ENCODE assay signal across 17 mouse cellular contexts in genomic region chr17:35485702-35486101, GRCm38 (mm10). TPM values are rescaled to one million over a fixed set of nuclear protein-coding genes. Genes with fewer than 3 reads are reported as not detected.
DNase-seq lines count a peak whose midpoint lies in the region; ATAC-seq and TF ChIP-seq lines count a peak whose summit lies in the region.
"Had no signal": no experiment of that assay in that cellular context is flagged by ENCODE, and none has a peak within 500 bp of the region (broad histone marks: within the 10 kb centered on the region; RNA-seq: fewer than 3 reads in every experiment).

No protein-coding gene starts in this region.

- no peak overlapping the region for H3K27ac ChIP-seq in hindbrain, embryonic 16.5 days (ENCODE audit: low read depth, low read length)
- H3K27ac ChIP-seq in hindbrain, embryonic 10.5 days, result no peak overlapping the region
- 0 out of 2 replicates have a peak overlapping the region, but pooled peaks have one; percentile 40 for H3K27ac ChIP-seq in embryonic facial prominence, embryonic 10.5 days (replicated peaks)
- no peak overlapping the region for H3K27ac ChIP-seq in intestine, postnatal 0 days (ENCODE audit: low read depth, low read length)
- H3K27ac ChIP-seq: limb, embryonic 12.5 days; neural tube, embryonic 13.5 days had no signal

- 23% methylated on average over 4 of the region's 4 CpGs for WGBS in hindbrain, embryonic 16.5 days
- 28% methylated on average over 4 of the region's 4 CpGs for WGBS in hindbrain, embryonic 10.5 days
- whole genome bisulfite sequencing in embryonic facial prominence, embryonic 10.5 days, result 32% methylated on average over 4 of the region's 4 CpGs
- WGBS in intestine, postnatal 0 days, result 21% methylated on average over 4 of the region's 4 CpGs

- H3K36me3 ChIP-seq in hindbrain, embryonic 16.5 days (ENCODE audit: control insufficient read depth, insufficient read depth, low read length), result no peaks in the 10 kb centered on the region
- no peaks in the 10 kb centered on the region for H3K36me3 ChIP-seq in hindbrain, embryonic 10.5 days
- H3K36me3 ChIP-seq in embryonic facial prominence, embryonic 10.5 days (replicated peaks), result no peaks in the 10 kb centered on the region
- no peaks in the 10 kb centered on the region for H3K36me3 ChIP-seq in intestine, postnatal 0 days (ENCODE audit: control insufficient read depth, insufficient read depth)
- H3K36me3 ChIP-seq: limb, embryonic 12.5 days; neural tube, embryonic 13.5 days had no signal

- no peaks in the 10 kb centered on the region for H3K4me1 ChIP-seq in hindbrain, embryonic 16.5 days (ENCODE audit: control insufficient read depth, insufficient read depth, low read depth, low read length)
- peaks cover 5% of the 10 kb centered on the region for H3K4me1 ChIP-seq in hindbrain, embryonic 10.5 days (replicated peaks)
- H3K4me1 ChIP-seq in embryonic facial prominence, embryonic 10.5 days, result peaks cover 10% of the 10 kb centered on the region
- no peaks in the 10 kb centered on the region for H3K4me1 ChIP-seq in intestine, postnatal 0 days (replicated peaks; ENCODE audit: control insufficient read depth, insufficient read depth, low read length)
- H3K4me1 ChIP-seq: limb, embryonic 12.5 days had no signal

- H3K27me3 ChIP-seq in hindbrain, embryonic 16.5 days (replicated peaks; ENCODE audit: control insufficient read depth, insufficient read depth, low read length), result no peaks in the 10 kb centered on the region
- no peaks in the 10 kb centered on the region; the same call in 1 of the 2 replicates for H3K27me3 ChIP-seq in hindbrain, embryonic 10.5 days (ENCODE audit: insufficient read depth, poor library complexity, severe bottlenecking)
- 0 out of 2 replicates have a peak, but pooled peaks cover 10% of the 10 kb centered on the region for H3K27me3 ChIP-seq in embryonic facial prominence, embryonic 10.5 days (replicated peaks; ENCODE audit: low read depth, poor library complexity, severe bottlenecking)
- H3K27me3 ChIP-seq in intestine, postnatal 0 days (replicated peaks; ENCODE audit: control insufficient read depth, insufficient read depth, low read length), result no peaks in the 10 kb centered on the region
- H3K27me3 ChIP-seq: limb, embryonic 12.5 days; neural tube, embryonic 13.5 days had no signal

- no peak overlapping the region for H3K4me3 ChIP-seq in hindbrain, embryonic 16.5 days (ENCODE audit: low read length)
- H3K4me3 ChIP-seq in hindbrain, embryonic 10.5 days, result no peak overlapping the region
- no peak overlapping the region for H3K4me3 ChIP-seq in embryonic facial prominence, embryonic 10.5 days
- no peak overlapping the region for H3K4me3 ChIP-seq in intestine, postnatal 0 days (ENCODE audit: low read depth, low read length)
- H3K4me3 ChIP-seq: erythroblast, embryonic 14.5 days; limb, embryonic 12.5 days; neural tube, embryonic 13.5 days had no signal

- no peaks in the 10 kb centered on the region for H3K9me3 ChIP-seq in hindbrain, embryonic 16.5 days (ENCODE audit: control insufficient read depth, low read length)
- no peaks in the 10 kb centered on the region for H3K9me3 ChIP-seq in hindbrain, embryonic 10.5 days
- no peaks in the 10 kb centered on the region for H3K9me3 ChIP-seq in embryonic facial prominence, embryonic 10.5 days
- no peaks in the 10 kb centered on the region for H3K9me3 ChIP-seq in intestine, postnatal 0 days (ENCODE audit: control insufficient read depth)
- H3K9me3 ChIP-seq: limb, embryonic 12.5 days; neural tube, embryonic 13.5 days had no signal

- H3K4me2 ChIP-seq in hindbrain, embryonic 16.5 days (ENCODE audit: low read length), result no peak overlapping the region
- no peak overlapping the region for H3K4me2 ChIP-seq in intestine, postnatal 0 days (replicated peaks; ENCODE audit: low read depth)
- H3K4me2 ChIP-seq: limb, embryonic 12.5 days; neural tube, embryonic 13.5 days had no signal

- ATAC-seq in hindbrain, embryonic 16.5 days, result no peak
- no peak for ATAC-seq in intestine, postnatal 0 days
- ATAC-seq: forebrain, embryonic 16.5 days had no signal

- H3K9ac ChIP-seq in hindbrain, embryonic 16.5 days (ENCODE audit: low read depth, low read length), result peak overlapping the region; percentile 0; the same call in 1 of the 2 replicates
- no peak overlapping the region for H3K9ac ChIP-seq in intestine, postnatal 0 days (ENCODE audit: low read depth, low read length)
- H3K9ac ChIP-seq: limb, embryonic 12.5 days; neural tube, embryonic 13.5 days had no signal

- DNase-seq in embryo, embryonic 10 days (ENCODE audit: low spot score), result peak; percentile 5
- DNase-seq in embryo, embryonic 10.5 days (ENCODE audit: low spot score), result no peak
- no peak for DNase-seq in hindbrain, embryonic 10.5 days (ENCODE audit: low spot score)
- no peak for DNase-seq in embryonic facial prominence, embryonic 10.5 days (ENCODE audit: low spot score)
- DNase-seq in testis, postnatal 14 days (ENCODE audit: low spot score), result peak; percentile 48
- no peak for DNase-seq in frontal cortex, postnatal 10 days (ENCODE audit: low spot score in 2 of 2)
- DNase-seq: gastrocnemius, postnatal 10 days; right cerebral cortex, postnatal 4 days; thymus, postnatal 14 days had no signal

- no peak for TF ChIP-seq CTCF in intestine, postnatal 0 days (IDR thresholded peaks at IDR 0.05; ENCODE audit: low read depth)

RNA-seq across cellular contexts. Expression of gene H2-Q10, which starts 15.8 kb away (rescaled TPM):
- 0.11 and 0.21 TPM in 2 replicates for polyA plus RNA-seq in hindbrain, embryonic 16.5 days (2015; fragmentation: Nextera tagmentation; extraction: Ambion mirVana)
- polyA plus RNA-seq in hindbrain, embryonic 10.5 days (2016; fragmentation: Nextera tagmentation; extraction: Ambion mirVana), result 0.17 and 0.21 TPM in 2 replicates
- polyA plus RNA-seq in embryonic facial prominence, embryonic 10.5 days (2016; fragmentation: Nextera tagmentation; extraction: Ambion mirVana), result 0.39 and 0.57 TPM in 2 replicates
- 102 and 110 TPM in 2 replicates for polyA plus RNA-seq in intestine, postnatal 0 days (2015; fragmentation: Nextera tagmentation; extraction: Ambion mirVana)
- polyA plus RNA-seq: neural tube, embryonic 13.5 days had no signal

RNA-seq across cellular contexts. Expression of gene Pou5f1, which starts 20.1 kb away (rescaled TPM):
- polyA plus RNA-seq in hindbrain, embryonic 16.5 days (2015; fragmentation: Nextera tagmentation; extraction: Ambion mirVana), result not detected in 2 replicates
- polyA plus RNA-seq in hindbrain, embryonic 10.5 days (2016; fragmentation: Nextera tagmentation; extraction: Ambion mirVana), result not detected in 2 replicates
- polyA plus RNA-seq in embryonic facial prominence, embryonic 10.5 days (2016; fragmentation: Nextera tagmentation; extraction: Ambion mirVana), result not detected in 2 replicates
- polyA plus RNA-seq in intestine, postnatal 0 days (2015; fragmentation: Nextera tagmentation; extraction: Ambion mirVana), result not detected in 2 replicates
- polyA plus RNA-seq: forebrain, embryonic 16.5 days; intestine, embryonic 14.5 days; lung, embryonic 16.5 days; neural tube, embryonic 13.5 days had no signal

RNA-seq across cellular contexts. Expression of gene Tcf19, which starts 30.9 kb away (rescaled TPM):
- polyA plus RNA-seq in hindbrain, embryonic 16.5 days (2015; fragmentation: Nextera tagmentation; extraction: Ambion mirVana), result 16.4 and 21.2 TPM in 2 replicates
- polyA plus RNA-seq in hindbrain, embryonic 10.5 days (2016; fragmentation: Nextera tagmentation; extraction: Ambion mirVana), result 54.5 and 57.0 TPM in 2 replicates
- polyA plus RNA-seq in embryonic facial prominence, embryonic 10.5 days (2016; fragmentation: Nextera tagmentation; extraction: Ambion mirVana), result 43.7 and 45.5 TPM in 2 replicates
- polyA plus RNA-seq in intestine, postnatal 0 days (2015; fragmentation: Nextera tagmentation; extraction: Ambion mirVana), result 23.0 and 24.2 TPM in 2 replicates

RNA-seq across cellular contexts. Expression of gene Cchcr1, which starts 31.2 kb away (rescaled TPM):
- polyA plus RNA-seq in hindbrain, embryonic 16.5 days (2015; fragmentation: Nextera tagmentation; extraction: Ambion mirVana), result 5.8 and 6.3 TPM in 2 replicates
- 19.6 and 25.4 TPM in 2 replicates for polyA plus RNA-seq in hindbrain, embryonic 10.5 days (2016; fragmentation: Nextera tagmentation; extraction: Ambion mirVana)
- polyA plus RNA-seq in embryonic facial prominence, embryonic 10.5 days (2016; fragmentation: Nextera tagmentation; extraction: Ambion mirVana), result 24.2 and 25.0 TPM in 2 replicates
- 4.8 and 5.0 TPM in 2 replicates for polyA plus RNA-seq in intestine, postnatal 0 days (2015; fragmentation: Nextera tagmentation; extraction: Ambion mirVana)

RNA-seq across cellular contexts. Expression of gene H2-Q7, which starts 46.7 kb away (rescaled TPM):
- 4.3 and 4.8 TPM in 2 replicates for polyA plus RNA-seq in hindbrain, embryonic 16.5 days (2015; fragmentation: Nextera tagmentation; extraction: Ambion mirVana)
- polyA plus RNA-seq in hindbrain, embryonic 10.5 days (2016; fragmentation: Nextera tagmentation; extraction: Ambion mirVana), result 12.1 and 14.3 TPM in 2 replicates
- 12.2 and 12.9 TPM in 2 replicates for polyA plus RNA-seq in embryonic facial prominence, embryonic 10.5 days (2016; fragmentation: Nextera tagmentation; extraction: Ambion mirVana)
- polyA plus RNA-seq in intestine, postnatal 0 days (2015; fragmentation: Nextera tagmentation; extraction: Ambion mirVana), result 2.7 and 3.6 TPM in 2 replicates

Comparison
In these comparisons a context has a peak if more than half of its experiments do, and no peak if none do; other contexts are left out.
1. DNase-seq: peak in embryo, embryonic 10 days (single experiment) and testis, postnatal 14 days (single experiment); none in embryo, embryonic 10.5 days (single experiment), hindbrain, embryonic 10.5 days (single experiment), embryonic facial prominence, embryonic 10.5 days (single experiment) and frontal cortex, postnatal 10 days (0 of 2).
2. RNA of gene H2-Q10, which starts 15.8 kb away (polyA plus RNA-seq): 102 to 110 TPM in intestine, postnatal 0 days; 0.39 to 0.57 TPM in embryonic facial prominence, embryonic 10.5 days, 0.17 to 0.21 TPM in hindbrain, embryonic 10.5 days and 0.11 to 0.21 TPM in hindbrain, embryonic 16.5 days; every median in the first group is over 10 times any median in the second.